Mouse (Mus musculus): ENCODE measurements around the gene Aup1. TPM values are rescaled to one million over a fixed set of nuclear protein-coding genes. Genes with fewer than 3 reads are reported as not detected.

Gene Aup1
- polyA plus RNA-seq, 1 experiment from 2014 or later: 197 TPM

- no peak for DNase-seq (ENCODE audit: low spot score)
Observed at GRCm38 (mm10) chr6:83068706-83069487, 14.6 kb downstream of the Aup1 start.

- DNase-seq (ENCODE audit: low spot score): no peak
Observed at GRCm38 (mm10) chr6:83069488-83070246, 15.3 kb downstream of the Aup1 start.

DNA sequence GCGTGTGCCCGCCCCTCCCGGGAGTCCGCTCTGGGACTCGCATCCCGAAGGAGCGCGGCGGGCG is 15.8 kb downstream of the Aup1 start, which contains the start of gene Tlx2:
Gene Tlx2, minus strand, starts transcription at position 47 of the 64 bp plus-strand sequence.
- DNase-seq (ENCODE audit: low spot score): no peak

DNA sequence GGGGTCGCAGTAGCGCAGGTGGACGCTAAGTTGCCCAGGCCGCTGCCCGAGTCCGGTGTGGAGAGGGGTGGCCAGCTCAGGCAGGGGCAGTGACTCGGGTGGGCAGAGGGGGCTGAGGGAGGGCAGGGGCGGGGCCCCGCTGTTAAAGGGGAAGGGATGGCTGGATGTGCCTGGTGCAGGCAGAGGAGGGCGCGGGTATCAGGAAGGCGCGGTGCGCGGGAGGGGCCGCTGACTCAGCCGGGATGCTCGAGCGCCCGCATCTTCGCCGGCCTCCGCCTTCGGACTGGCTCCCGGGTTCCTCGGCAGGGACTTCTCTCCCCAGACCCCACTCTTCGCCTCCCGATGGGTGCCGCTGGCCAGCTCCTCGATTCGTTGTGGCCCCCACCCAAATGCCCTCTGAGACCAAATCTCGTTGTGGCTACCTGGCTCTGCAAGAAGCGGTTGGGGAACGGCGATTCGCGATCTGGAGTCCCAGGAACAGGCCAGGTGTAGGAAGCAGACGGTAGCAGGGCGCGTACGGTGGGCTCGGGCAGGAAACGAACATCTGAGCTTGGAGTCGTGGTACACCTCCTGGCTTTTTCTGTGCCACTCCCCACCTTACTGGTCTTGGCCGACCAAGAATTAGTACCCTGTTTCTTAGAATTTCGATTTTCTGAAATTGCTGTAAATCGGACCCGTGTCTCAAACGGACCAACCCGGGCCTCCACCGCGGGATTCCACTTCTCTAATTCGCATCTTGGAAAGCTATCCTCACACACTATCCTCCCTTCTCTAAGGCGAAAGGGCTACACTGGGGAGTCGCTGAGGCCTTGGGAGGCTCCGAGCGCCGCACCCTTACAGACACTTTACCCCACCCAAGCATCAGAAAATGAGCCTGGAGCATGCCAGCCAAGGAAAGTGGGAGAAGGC is 16.2 kb downstream of the Aup1 start:
- DNase-seq (ENCODE audit: low spot score): peak; percentile 40

GRCm38 (mm10) chr6:83071220-83071619 is 16.9 kb downstream of the Aup1 start:
- no peak for DNase-seq (ENCODE audit: low spot score)

- DNase-seq (ENCODE audit: low spot score): peak; percentile 49
Observed at GRCm38 (mm10) chr6:83074979-83075378, 20.7 kb downstream of the Aup1 start.

DNA sequence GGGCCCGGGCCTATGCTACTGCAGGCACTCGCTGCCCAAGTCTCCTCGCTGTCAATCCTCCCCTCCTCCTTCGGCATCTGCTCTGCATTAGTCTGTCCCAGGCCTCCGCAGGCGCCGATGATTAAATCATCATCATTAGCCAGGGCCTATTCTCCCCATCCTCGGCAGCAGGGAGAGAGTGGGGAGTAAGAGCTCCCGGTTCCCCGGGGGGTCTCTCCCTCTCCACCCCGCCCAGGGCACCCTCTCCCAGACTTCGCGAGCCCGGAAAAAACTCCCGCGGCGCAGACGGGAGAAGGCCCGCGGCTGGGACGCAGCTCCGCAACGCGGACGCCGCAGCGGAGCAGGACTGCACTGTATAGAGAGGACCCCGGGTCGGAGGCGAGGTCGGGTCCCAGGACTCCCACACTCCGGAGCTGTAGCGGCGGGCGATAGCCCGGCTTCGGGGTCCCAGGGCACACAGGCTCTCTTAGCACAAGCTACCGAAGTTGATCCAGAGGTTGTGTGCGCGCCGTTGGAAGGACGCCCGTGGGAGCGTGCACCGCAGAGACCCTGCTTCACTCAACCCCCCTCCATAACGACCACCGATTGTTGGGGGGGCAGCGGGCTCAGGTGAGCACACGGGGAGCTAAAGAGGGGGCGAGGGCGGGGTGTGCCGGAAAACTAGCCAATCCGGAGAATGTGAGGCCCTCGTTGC is 23.5 kb downstream of the Aup1 start, which contains the start of gene Pcgf1:
Gene Pcgf1, plus strand, starts transcription at position 240 of the 694 bp plus-strand sequence.
- DNase-seq (ENCODE audit: low spot score): no peak

DNA sequence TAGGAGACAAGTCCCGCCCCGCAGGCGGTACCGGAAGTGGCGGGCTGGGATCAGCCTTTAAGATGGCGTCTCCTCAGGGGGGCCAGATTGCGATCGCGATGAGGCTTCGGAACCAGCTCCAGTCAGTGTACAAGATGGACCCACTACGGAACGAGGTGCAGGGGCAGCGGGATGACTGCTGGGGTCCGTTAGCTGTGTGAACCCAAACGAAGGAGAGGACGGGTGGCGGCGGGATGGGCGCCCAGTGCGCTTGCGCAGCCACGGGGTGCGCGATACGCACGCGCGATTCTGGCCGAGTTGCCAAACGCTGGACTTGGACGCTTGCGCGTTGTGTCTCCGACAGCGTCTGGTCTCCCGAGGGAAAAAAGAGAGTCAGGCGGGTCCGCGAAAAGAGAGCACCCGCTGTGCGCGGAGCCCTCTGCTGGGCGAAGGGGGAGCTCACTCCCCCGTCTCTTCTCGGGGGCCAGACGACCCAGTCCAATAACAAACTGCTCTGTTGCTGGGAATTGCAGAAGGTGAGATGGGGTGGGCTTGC is 24.1 kb downstream of the Aup1 start:
- DNase-seq (ENCODE audit: low spot score): peak; percentile 99

GRCm38 (mm10) chr6:83080210-83080609 is 25.9 kb downstream of the Aup1 start:
- DNase-seq (ENCODE audit: low spot score): no peak

DNA sequence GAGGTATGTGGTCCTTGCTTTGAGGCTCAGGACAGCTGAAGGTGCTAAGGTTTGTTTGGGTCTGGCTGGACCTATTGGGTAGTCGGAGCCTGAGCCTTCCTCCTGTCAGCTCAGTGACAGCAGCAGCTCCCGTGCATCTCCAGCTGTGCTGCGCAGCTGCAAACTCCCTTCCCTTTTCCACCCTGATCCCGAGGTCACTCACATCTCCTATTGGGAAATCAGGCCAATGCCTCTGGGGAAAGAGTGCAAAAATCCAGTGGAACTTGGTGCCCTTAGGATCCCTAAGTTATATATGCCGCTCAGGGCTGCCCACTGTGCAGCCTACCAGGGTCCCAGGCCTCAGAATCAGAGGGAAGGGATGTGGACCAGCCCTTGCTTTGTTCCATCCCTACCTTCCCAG is 29.2 kb downstream of the Aup1 start:
- no peak for DNase-seq (ENCODE audit: low spot score)

GRCm38 (mm10) chr6:83084477-83084876 is 30.2 kb downstream of the Aup1 start:
- DNase-seq (ENCODE audit: low spot score): no peak

GRCm38 (mm10) chr6:83086121-83087035 is 32.1 kb downstream of the Aup1 start, which contains the start of gene Lbx2:
Gene Lbx2, plus strand, starts transcription at chr6:83086367.
- DNase-seq (ENCODE audit: low spot score): no peak

DNA sequence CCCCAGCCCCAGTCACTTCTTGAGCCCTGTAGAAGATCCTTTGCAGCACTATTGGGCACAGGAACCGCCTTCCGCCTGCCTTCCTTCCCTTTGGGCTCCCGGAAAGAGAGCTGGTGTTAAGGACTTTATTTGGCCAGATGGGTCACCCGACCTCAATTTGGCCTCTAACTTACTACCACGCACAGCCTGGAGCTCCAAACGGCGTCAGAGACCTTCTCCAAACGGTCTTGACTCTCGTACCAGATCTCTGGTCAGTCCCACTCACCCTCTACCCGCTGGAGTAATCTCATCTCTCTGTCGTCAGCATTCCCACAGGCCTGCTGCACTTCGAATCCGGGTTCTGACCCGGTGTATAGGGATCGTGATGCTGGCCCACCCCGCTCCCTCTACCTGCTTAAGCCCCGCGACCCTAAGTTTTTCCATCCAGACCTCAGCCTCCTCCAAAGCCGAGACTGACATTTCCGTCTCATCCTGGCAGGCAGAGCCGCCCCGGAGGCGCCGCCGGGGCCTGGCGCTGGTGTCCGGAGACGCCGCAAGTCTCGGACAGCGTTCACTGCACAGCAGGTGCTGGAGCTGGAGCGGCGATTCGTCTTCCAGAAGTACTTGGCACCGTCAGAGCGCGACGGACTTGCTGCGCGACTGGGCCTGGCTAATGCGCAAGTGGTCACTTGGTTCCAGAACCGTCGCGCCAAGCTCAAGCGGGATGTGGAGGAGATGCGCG is 33.0 kb downstream of the Aup1 start:
- DNase-seq (ENCODE audit: low spot score): no peak

- no peak for DNase-seq (ENCODE audit: low spot score)
Observed at GRCm38 (mm10) chr6:83087926-83088260, 33.6 kb downstream of the Aup1 start.

DNA sequence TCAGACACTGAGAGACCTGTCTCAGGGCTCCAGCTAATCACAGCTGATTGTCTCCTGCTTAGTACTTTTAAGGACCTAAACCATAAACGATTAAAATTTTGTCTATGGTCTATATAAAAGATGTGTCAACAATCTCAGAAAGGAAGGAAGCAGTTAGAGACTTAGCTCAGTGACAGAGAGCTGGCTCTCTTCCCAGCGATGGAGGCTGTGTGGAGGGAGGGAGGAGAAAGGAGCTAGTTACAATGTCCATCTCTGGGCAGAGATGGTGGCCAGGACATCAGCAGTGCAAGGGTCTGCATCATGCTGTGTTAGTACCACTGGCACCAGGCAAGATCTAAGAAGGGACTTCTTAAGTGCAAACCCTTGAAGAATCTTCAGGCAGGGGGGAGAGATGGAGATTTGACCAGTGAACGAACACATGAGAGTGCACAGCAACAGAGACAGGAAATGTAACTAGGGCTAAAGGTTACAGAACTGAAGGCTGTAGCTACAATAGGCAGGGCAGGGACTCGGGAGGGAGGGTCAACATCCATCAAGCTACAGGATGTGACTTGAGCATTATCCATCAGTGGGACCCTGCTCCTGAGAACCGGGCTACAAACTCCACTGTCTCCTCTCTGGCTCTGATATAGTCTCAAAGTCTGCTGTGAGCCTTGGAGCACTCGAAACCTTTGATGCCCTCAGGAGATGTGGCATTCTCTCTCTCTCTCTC is 38.3 kb downstream of the Aup1 start:
- no peak for DNase-seq (ENCODE audit: low spot score)

DNA sequence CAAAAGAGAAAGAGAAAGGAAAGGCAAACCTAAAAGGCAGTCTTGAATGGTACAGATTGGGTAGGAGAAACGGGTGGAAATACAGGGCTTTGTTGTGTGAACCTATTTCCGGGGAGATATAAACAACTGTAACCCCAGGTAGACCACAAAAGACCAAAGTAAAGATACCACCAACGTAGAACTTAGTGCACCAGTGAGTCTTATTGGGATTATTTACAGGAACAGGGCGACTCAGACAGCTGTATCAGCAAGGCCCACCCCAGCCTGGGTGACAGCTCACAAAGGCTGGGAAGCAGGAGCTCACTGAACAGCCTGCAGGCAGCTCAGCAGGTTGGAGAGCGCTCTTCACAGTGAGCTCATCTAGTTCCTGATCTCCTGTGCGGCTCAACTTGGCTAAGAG is 41.6 kb downstream of the Aup1 start:
- DNase-seq (ENCODE audit: low spot score): peak; percentile 83

DNA sequence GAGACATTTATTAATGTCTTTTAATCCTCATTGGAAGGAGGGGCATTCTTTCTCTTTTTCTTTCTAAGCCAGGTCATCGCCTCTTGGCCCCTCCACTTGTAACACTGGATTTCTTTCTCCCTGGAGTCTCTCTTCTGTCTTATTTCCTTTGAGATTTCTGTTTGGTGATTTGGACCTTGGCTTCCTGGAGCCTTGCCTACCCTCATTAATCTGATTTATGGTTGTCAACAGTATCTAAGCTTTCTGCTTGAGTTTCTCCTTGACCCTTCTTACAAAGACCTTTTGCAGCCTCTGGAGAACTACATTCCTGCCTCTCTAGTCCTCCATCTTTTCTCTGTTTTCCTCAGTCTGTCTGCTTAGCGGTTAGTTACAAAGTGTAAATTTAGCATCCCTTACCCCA is 44.1 kb downstream of the Aup1 start:
- no peak for DNase-seq (ENCODE audit: low spot score)

GRCm38 (mm10) chr6:83101316-83101687 is 47.0 kb downstream of the Aup1 start, which contains the start of the genes Ccdc142 and Gm42688:
Gene Ccdc142, plus strand, starts transcription at chr6:83101601.
Gene Gm42688, plus strand, starts transcription at chr6:83101617.
- DNase-seq (ENCODE audit: low spot score): peak; percentile 92
